Mouse (Mus musculus): Measurements from ENCODE around the gene Cd83.

Gene Cd83

GRCm38 (mm10) chr13:43784725-43785711 lies at the start of gene Cd83:
Gene Cd83, plus strand, starts transcription at chr13:43784775.
- in situ Hi-C loops (cut with MboI) = loop anchor here (5.0 kb wide), 1 partner anchor 33 kb away; no protein-coding TSS in a partner anchor

- in situ Hi-C loops (cut with MboI) = loop anchor here (10.0 kb wide), 1 partner anchor 135 kb away; no protein-coding TSS in a partner anchor
Measured at GRCm38 (mm10) chr13:43739598-43740275, 44.8 kb upstream of the Cd83 start.

GRCm38 (mm10) chr13:43740276-43740608 lies 44.3 kb upstream of the Cd83 start:
- in situ Hi-C loops (cut with MboI) = no loop called here

- in situ Hi-C loops (cut with MboI) = no loop called here
Measured at GRCm38 (mm10) chr13:43742677-43743076, 41.9 kb upstream of the Cd83 start.

GRCm38 (mm10) chr13:43744259-43744658 lies 40.3 kb upstream of the Cd83 start:
- in situ Hi-C loops (cut with MboI) = no loop called here

GRCm38 (mm10) chr13:43750301-43750700 lies 34.3 kb upstream of the Cd83 start:
- in situ Hi-C loops (cut with MboI) = loop anchor here (5.0 kb wide), 1 partner anchor 37 kb away; no protein-coding TSS in a partner anchor

- in situ Hi-C loops (cut with MboI) = loop anchor here (5.0 kb wide), 1 partner anchor 36 kb away; no protein-coding TSS in a partner anchor
Measured at GRCm38 (mm10) chr13:43750966-43751365, 33.6 kb upstream of the Cd83 start.

- in situ Hi-C loops (cut with MboI) = loop anchor here (5.0 kb wide), 1 partner anchor 35 kb away; no protein-coding TSS in a partner anchor
Measured at GRCm38 (mm10) chr13:43752407-43752806, 32.2 kb upstream of the Cd83 start.

GRCm38 (mm10) chr13:43753652-43754051 lies 30.9 kb upstream of the Cd83 start:
- in situ Hi-C loops (cut with MboI) = loop anchor here (5.0 kb wide), 1 partner anchor 34 kb away; no protein-coding TSS in a partner anchor

- in situ Hi-C loops (cut with MboI) = loop anchor here (5.0 kb wide), 1 partner anchor 33 kb away; no protein-coding TSS in a partner anchor
Measured at GRCm38 (mm10) chr13:43754455-43755128, 30.0 kb upstream of the Cd83 start.

- in situ Hi-C loops (cut with MboI) = no loop called here
Measured at GRCm38 (mm10) chr13:43755573-43755972, 29.0 kb upstream of the Cd83 start.

- in situ Hi-C loops (cut with MboI) = no loop called here
Measured at GRCm38 (mm10) chr13:43761156-43761855, 23.3 kb upstream of the Cd83 start.

- in situ Hi-C loops (cut with MboI) = no loop called here
Measured at GRCm38 (mm10) chr13:43762901-43763300, 21.7 kb upstream of the Cd83 start.

GRCm38 (mm10) chr13:43763301-43763994 lies 21.1 kb upstream of the Cd83 start:
- in situ Hi-C loops (cut with MboI) = no loop called here

GRCm38 (mm10) chr13:43763995-43764579 lies 20.5 kb upstream of the Cd83 start:
- in situ Hi-C loops (cut with MboI) = no loop called here

GRCm38 (mm10) chr13:43765293-43765814 lies 19.2 kb upstream of the Cd83 start:
- in situ Hi-C loops (cut with MboI) = no loop called here

- in situ Hi-C loops (cut with MboI) = no loop called here
Measured at GRCm38 (mm10) chr13:43766786-43767680, 17.5 kb upstream of the Cd83 start.

- in situ Hi-C loops (cut with MboI) = no loop called here
Measured at GRCm38 (mm10) chr13:43773020-43773419, 11.6 kb upstream of the Cd83 start.
